Mouse (Mus musculus) hindbrain, embryonic 15.5 days (tissue): ENCODE measurements around the gene Arrb2. TPM values are rescaled to one million over a fixed set of nuclear protein-coding genes. Genes with fewer than 3 reads are reported as not detected.
"Not testable (repeated sequence)": the region's sequence is repeated elsewhere in the genome, so short reads cannot be mapped to it uniquely, and the experiment has no call there.

Experiments used
- ATAC-seq: fragments of 200-750 bp; cut with Nextera tagmentation; 2 replicates; pipeline ENCODE4 v1.8.0; 2017; ENCODE audit warnings: low read depth, moderate number of reproducible peaks, moderate TSS enrichment; ENCODE audit not compliant: low FRiP score
- H3K27ac ChIP-seq: fragments of 300-500 bp; sonication (generic); replicated peaks from 2 replicates; pipeline ENCODE4 v1.5.1; 2015; ENCODE audit warnings: mild to moderate bottlenecking, inconsistent platforms
- H3K27me3 ChIP-seq: fragments of 300-500 bp; sonication (generic); 2 replicates; pipeline ENCODE4 v1.6.1; 2015; ENCODE audit warnings: control low read depth, inconsistent platforms
- H3K36me3 ChIP-seq: fragments of 300-500 bp; sonication (generic); 2 replicates; pipeline ENCODE4 v1.6.1; 2015; ENCODE audit warnings: control low read depth, inconsistent platforms
- H3K4me1 ChIP-seq: fragments of 300-500 bp; sonication (generic); replicated peaks from 2 replicates; pipeline ENCODE4 v1.6.1; 2015; ENCODE audit warnings: control low read depth, inconsistent platforms
- H3K4me2 ChIP-seq: fragments of 300-500 bp; sonication (generic); 2 replicates; pipeline ENCODE4 v1.6.1; 2015; ENCODE audit warnings: moderate library complexity, mild to moderate bottlenecking, inconsistent platforms
- H3K4me3 ChIP-seq: fragments of 300-500 bp; sonication (generic); 2 replicates; pipeline ENCODE4 v1.5.1; 2015; ENCODE audit warnings: mild to moderate bottlenecking, inconsistent platforms
- H3K9ac ChIP-seq: fragments of 300-500 bp; sonication (generic); 2 replicates; pipeline ENCODE4 v1.6.1; 2015; ENCODE audit warnings: inconsistent platforms
- H3K9me3 ChIP-seq: fragments of 300-500 bp; sonication (generic); 2 replicates; pipeline ENCODE4 v1.6.1; 2016; ENCODE audit warnings: control low read depth, inconsistent platforms
- WGBS: fragments of 180-500 bp; shearing (Covaris S2); methylation state at CpG from one replicate; pipeline ENCODE4 v1.1.7; 2015; 5-methylcytosine and 5-hydroxymethylcytosine counted together
- microRNA-seq: library from miRNA; unstranded; fragments of <30 nt; microRNA quantifications from one replicate; pipeline ENCODE4, GENCODE M21; 2016
- polyA plus RNA-seq: library from polyadenylated mRNA; unstranded; fragments of >200 nt; fragmentation: Nextera tagmentation; extraction: Ambion mirVana; gene quantifications from 2 replicates; pipeline ENCODE4 v1.2.1, GENCODE M21; 2015

Arrb2 gene
- polyA plus RNA-seq, 1 experiment from 2014 or later, result 57.5 TPM

- Histone ChIP-seq H3K4me1 (peaks cover 9% of the 10 kb centered on the region), H3K36me3 (no peaks in the 10 kb centered on the region), H3K27ac (no peak overlapping the region), H3K4me3 (no peak overlapping the region), H3K4me2 (no peak overlapping the region), H3K9ac (no peak overlapping the region), H3K27me3 (peaks cover 8% of the 10 kb centered on the region; the same call in 1 of the 2 replicates), H3K9me3 (no peaks in the 10 kb centered on the region)
- no peak for ATAC-seq
- WGBS, result 85% methylated on average over 3 of the region's 3 CpGs
Measured at GRCm38 (mm10) chr11:70469764-70470163, 37.3 kb downstream of the Arrb2 start.

GRCm38 (mm10) chr11:70472716-70473115 is 40.3 kb downstream of the Arrb2 start:
- H3K4me2 ChIP-seq, result no peak overlapping the region
- no peak overlapping the region for H3K9ac ChIP-seq
- H3K4me3 ChIP-seq, result no peak overlapping the region
- ATAC-seq, result no peak
- H3K4me1 ChIP-seq, result no peaks in the 10 kb centered on the region
- no peak overlapping the region for H3K27ac ChIP-seq
- no peaks in the 10 kb centered on the region for H3K27me3 ChIP-seq
- no peaks in the 10 kb centered on the region for H3K36me3 ChIP-seq
- no peaks in the 10 kb centered on the region for H3K9me3 ChIP-seq

- H3K4me1 ChIP-seq, H3K4me3 ChIP-seq, H3K36me3 ChIP-seq, H3K27ac ChIP-seq, H3K9ac ChIP-seq, H3K4me2 ChIP-seq, H3K9me3 ChIP-seq, H3K27me3 ChIP-seq, ATAC-seq: not testable (repeated sequence)
- 91% methylated on average over 5 of the region's 5 CpGs for WGBS
Measured at GRCm38 (mm10) chr11:70473291-70473690, 40.9 kb downstream of the Arrb2 start.

GRCm38 (mm10) chr11:70474872-70475534 is 42.6 kb downstream of the Arrb2 start:
- Histone ChIP-seq H3K9me3 (no peaks in the 10 kb centered on the region), H3K4me3 (no peak overlapping the region), H3K27me3 (no peaks in the 10 kb centered on the region), H3K4me2 (no peak overlapping the region), H3K9ac (no peak overlapping the region), H3K36me3 (no peaks in the 10 kb centered on the region), H3K27ac (no peak overlapping the region), H3K4me1 (no peaks in the 10 kb centered on the region)
- 82% methylated on average over 12 of the region's 12 CpGs for WGBS
- no peak for ATAC-seq

- no peak overlapping the region for H3K27ac ChIP-seq
- H3K4me2 ChIP-seq, result no peak overlapping the region
- WGBS, result 70% methylated on average over 2 of the region's 2 CpGs
- H3K4me1 ChIP-seq, result no peaks in the 10 kb centered on the region
- no peak overlapping the region for H3K9ac ChIP-seq
- no peaks in the 10 kb centered on the region for H3K36me3 ChIP-seq
- no peaks in the 10 kb centered on the region for H3K27me3 ChIP-seq
- ATAC-seq, result no peak
- no peaks in the 10 kb centered on the region for H3K9me3 ChIP-seq
- no peak overlapping the region for H3K4me3 ChIP-seq
Measured at GRCm38 (mm10) chr11:70485498-70485897, 53.1 kb downstream of the Arrb2 start.

- ATAC-seq, result no peak
- 52% methylated on average over 4 of the region's 4 CpGs for WGBS
- no peaks in the 10 kb centered on the region for H3K27me3 ChIP-seq
Measured at GRCm38 (mm10) chr11:70487816-70488215, 55.4 kb downstream of the Arrb2 start.

GRCm38 (mm10) chr11:70489138-70489537 is 56.7 kb downstream of the Arrb2 start:
- Histone ChIP-seq H3K9ac (no peak overlapping the region), H3K27ac (no peak overlapping the region), H3K36me3 (no peaks in the 10 kb centered on the region), H3K27me3 (no peaks in the 10 kb centered on the region), H3K4me1 (no peaks in the 10 kb centered on the region), H3K4me3 (no peak overlapping the region), H3K4me2 (no peak overlapping the region), H3K9me3 (no peaks in the 10 kb centered on the region)
- no peak for ATAC-seq
- 86% methylated on average over 3 of the region's 3 CpGs for WGBS

More at GRCm38 (mm10) chr11:70487816-70488215, 55.4 kb downstream of the Arrb2 start:
- no peaks in the 10 kb centered on the region for H3K36me3 ChIP-seq
- H3K27ac ChIP-seq, result no peak overlapping the region
- no peak overlapping the region for H3K4me3 ChIP-seq
- no peaks in the 10 kb centered on the region for H3K4me1 ChIP-seq
- H3K4me2 ChIP-seq, result no peak overlapping the region
- no peaks in the 10 kb centered on the region for H3K9me3 ChIP-seq
- no peak overlapping the region for H3K9ac ChIP-seq

- no peak for ATAC-seq
- no peaks in the 10 kb centered on the region for H3K4me1 ChIP-seq
- WGBS, result 90% methylated on average over 6 of the region's 6 CpGs
Measured at GRCm38 (mm10) chr11:70489684-70490083, 57.2 kb downstream of the Arrb2 start.

More at GRCm38 (mm10) chr11:70489684-70490083, 57.2 kb downstream of the Arrb2 start:
- Histone ChIP-seq H3K4me2 (no peak overlapping the region), H3K9me3 (no peaks in the 10 kb centered on the region), H3K36me3 (no peaks in the 10 kb centered on the region), H3K27ac (no peak overlapping the region), H3K9ac (no peak overlapping the region), H3K4me3 (no peak overlapping the region), H3K27me3 (no peaks in the 10 kb centered on the region)

Small RNA genes within 50 kb of the gene (microRNA-seq; reads per million reads assigned to microRNA genes)
- not detected for gene Mir7115

Other genes with a start within 250 kb of the Arrb2 start
- 7.6 and 8.1 TPM in 2 replicates for gene Slc16a11, start 219.9 kb upstream of the Arrb2 start, polyA plus RNA-seq
- 14.3 and 16.5 TPM in 2 replicates for gene Slc16a13, start 211.6 kb upstream of the Arrb2 start, polyA plus RNA-seq
- gene Bcl6b, start 202.8 kb upstream of the Arrb2 start, polyA plus RNA-seq, result 5.5 and 5.6 TPM in 2 replicates
- gene 0610010K14Rik, start 194.7 kb upstream of the Arrb2 start, polyA plus RNA-seq, result 168 and 175 TPM in 2 replicates
- gene Gm21988, start 192.8 kb upstream of the Arrb2 start, polyA plus RNA-seq, result 13.7 TPM in 2 replicates
- 394 and 408 TPM in 2 replicates for gene Rnasek, start 192.8 kb upstream of the Arrb2 start, polyA plus RNA-seq
- gene Alox12, start 177.3 kb upstream of the Arrb2 start, polyA plus RNA-seq, result 1.2 and 1.7 TPM in 2 replicates
- 0.08 TPM in 1 of 2 replicates, not detected in the other for gene Alox12e, start 110.0 kb upstream of the Arrb2 start, polyA plus RNA-seq
- gene Alox15, start 80.6 kb upstream of the Arrb2 start, polyA plus RNA-seq, result not detected in 2 replicates
- gene Pelp1, start 22.6 kb upstream of the Arrb2 start, polyA plus RNA-seq, result 30.7 and 33.6 TPM in 2 replicates
- gene Med11, start 19.3 kb downstream of the Arrb2 start, polyA plus RNA-seq, result 45.6 and 49.2 TPM in 2 replicates
- gene Zmynd15, start 26.8 kb downstream of the Arrb2 start, polyA plus RNA-seq, result 0.77 and 0.90 TPM in 2 replicates
- 5.2 and 6.1 TPM in 2 replicates for gene Cxcl16, start 27.3 kb downstream of the Arrb2 start, polyA plus RNA-seq
- gene Tm4sf5, start 72.6 kb downstream of the Arrb2 start, polyA plus RNA-seq, result 3.4 and 4.0 TPM in 2 replicates
- gene Vmo1, start 82.0 kb downstream of the Arrb2 start, polyA plus RNA-seq, result 0.42 TPM in 1 of 2 replicates, not detected in the other
- gene Gltpd2, start 86.6 kb downstream of the Arrb2 start, polyA plus RNA-seq, result 0.21 and 0.26 TPM in 2 replicates
- gene Psmb6, start 92.7 kb downstream of the Arrb2 start, polyA plus RNA-seq, result 763 and 792 TPM in 2 replicates
- not detected in 2 replicates for gene Gm40193, start 100.3 kb downstream of the Arrb2 start, polyA plus RNA-seq
- gene Pld2, start 107.4 kb downstream of the Arrb2 start, polyA plus RNA-seq, result 17.3 and 20.4 TPM in 2 replicates
- 18.1 and 20.5 TPM in 2 replicates for gene Mink1, start 130.2 kb downstream of the Arrb2 start, polyA plus RNA-seq
- gene 4930544D05Rik, start 183.2 kb downstream of the Arrb2 start, polyA plus RNA-seq, result not detected in 2 replicates
- gene Chrne, start 186.6 kb downstream of the Arrb2 start, polyA plus RNA-seq, result 0.24 and 0.51 TPM in 2 replicates
- 0.24 and 0.38 TPM in 2 replicates for gene Gp1ba, start 206.5 kb downstream of the Arrb2 start, polyA plus RNA-seq
- 94.8 and 109 TPM in 2 replicates for gene Rnf167, start 214.6 kb downstream of the Arrb2 start, polyA plus RNA-seq
- gene Slc25a11, start 214.8 kb downstream of the Arrb2 start, polyA plus RNA-seq, result 167 and 176 TPM in 2 replicates
- 722 and 792 TPM in 2 replicates for gene Pfn1, start 222.0 kb downstream of the Arrb2 start, polyA plus RNA-seq
- 6.7 and 8.7 TPM in 2 replicates for gene Eno3, start 224.6 kb downstream of the Arrb2 start, polyA plus RNA-seq
- gene Spag7, start 236.8 kb downstream of the Arrb2 start, polyA plus RNA-seq, result 152 and 164 TPM in 2 replicates